Mouse (Mus musculus): ENCODE results near the gene Mettl16.

Mettl16 gene

DNA sequence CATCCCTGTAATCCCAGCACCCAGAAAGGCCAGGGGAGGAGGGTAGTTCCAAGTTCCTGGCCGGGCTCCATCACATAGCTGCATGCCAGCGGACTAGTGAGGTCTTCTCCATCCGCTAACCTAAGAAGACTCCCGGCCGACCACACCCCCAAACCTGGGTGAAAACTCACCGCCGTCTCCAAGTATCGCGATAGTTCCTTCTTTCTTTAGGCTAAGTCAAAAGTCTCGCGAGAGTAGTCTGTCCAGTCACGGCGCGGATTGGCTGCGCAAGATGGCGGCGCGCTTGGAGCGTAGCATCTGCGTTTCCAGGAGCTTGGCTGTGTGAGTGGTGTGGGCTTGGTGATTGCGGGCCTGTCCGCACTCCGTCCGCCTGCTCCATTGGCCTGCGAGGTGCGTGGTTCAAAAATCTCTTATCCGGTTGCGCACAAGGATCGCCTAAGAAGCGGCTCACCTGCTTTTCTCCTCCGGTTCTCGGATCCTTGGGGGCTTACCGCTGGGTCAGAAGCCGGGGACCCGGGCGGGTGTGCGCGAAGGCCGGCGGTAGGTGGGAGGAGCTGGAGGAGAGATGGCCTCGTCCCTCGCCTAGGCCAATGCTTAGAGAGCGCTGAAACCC lies at the start of gene Mettl16:
Gene Mettl16, plus strand, starts transcription at position 236 of the 613 bp plus-strand sequence.
- DNase-seq, result peak; percentile 91 to 96

- DNase-seq, result no peak
Measured at GRCm38 (mm10) chr11:74721141-74721540, 49.5 kb upstream of the Mettl16 start.

DNA sequence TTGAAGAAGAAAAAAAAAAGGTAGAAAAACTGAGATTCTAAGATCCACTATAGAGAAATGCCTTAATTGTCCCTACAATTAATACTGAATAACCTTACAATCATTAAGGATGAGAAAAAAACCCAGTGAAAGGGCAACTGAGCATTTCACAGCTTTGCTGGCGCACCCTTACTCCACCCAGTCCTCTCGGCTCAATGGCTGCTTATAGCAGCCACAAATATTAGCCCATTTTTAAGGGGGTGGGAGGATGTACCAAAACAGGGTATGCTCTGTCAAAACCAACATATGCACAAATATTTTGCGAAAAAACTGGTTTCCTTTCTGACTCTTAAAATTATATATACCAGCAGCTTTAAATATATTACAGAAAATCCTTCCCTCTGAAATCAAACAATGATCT lies 48.7 kb upstream of the Mettl16 start:
- no peak for DNase-seq

- DNase-seq, result peak; percentile 77 to 79
Measured at GRCm38 (mm10) chr11:74723357-74724234, 47.0 kb upstream of the Mettl16 start.

- DNase-seq, result peak; percentile 94 to 97
Measured at GRCm38 (mm10) chr11:74724235-74724791, 46.3 kb upstream of the Mettl16 start, which contains the start of gene Pafah1b1. Gene Pafah1b1, minus strand, starts transcription at chr11:74724670.

DNA sequence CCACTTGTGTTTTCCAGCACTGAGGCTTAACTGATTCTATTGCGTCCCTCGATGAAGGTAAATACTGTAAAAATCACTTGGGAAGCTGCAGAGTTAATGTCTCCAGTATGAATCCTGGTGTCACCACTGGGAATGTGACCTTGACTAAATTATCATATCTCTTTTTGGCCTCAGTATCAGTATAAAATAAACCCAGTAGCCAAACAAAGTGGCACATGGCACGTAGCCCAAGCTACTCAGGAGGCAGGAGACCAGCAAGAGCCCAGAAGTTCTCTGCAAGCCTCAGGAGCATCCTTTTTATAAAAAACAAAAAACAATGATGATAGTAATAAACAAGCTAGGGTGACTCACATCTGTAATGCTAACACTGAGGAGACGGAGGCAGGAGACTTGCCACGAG lies 45.4 kb upstream of the Mettl16 start:
- DNase-seq, result peak; percentile 24 to 32

GRCm38 (mm10) chr11:74734917-74735316 lies 35.7 kb upstream of the Mettl16 start:
- DNase-seq, result no peak

- no peak for DNase-seq
Measured at GRCm38 (mm10) chr11:74737861-74738260, 32.8 kb upstream of the Mettl16 start.

- no peak for DNase-seq
Measured at GRCm38 (mm10) chr11:74748022-74748421, 22.6 kb upstream of the Mettl16 start.

- DNase-seq, result no peak
Measured at GRCm38 (mm10) chr11:74749241-74749640, 21.4 kb upstream of the Mettl16 start.

DNA sequence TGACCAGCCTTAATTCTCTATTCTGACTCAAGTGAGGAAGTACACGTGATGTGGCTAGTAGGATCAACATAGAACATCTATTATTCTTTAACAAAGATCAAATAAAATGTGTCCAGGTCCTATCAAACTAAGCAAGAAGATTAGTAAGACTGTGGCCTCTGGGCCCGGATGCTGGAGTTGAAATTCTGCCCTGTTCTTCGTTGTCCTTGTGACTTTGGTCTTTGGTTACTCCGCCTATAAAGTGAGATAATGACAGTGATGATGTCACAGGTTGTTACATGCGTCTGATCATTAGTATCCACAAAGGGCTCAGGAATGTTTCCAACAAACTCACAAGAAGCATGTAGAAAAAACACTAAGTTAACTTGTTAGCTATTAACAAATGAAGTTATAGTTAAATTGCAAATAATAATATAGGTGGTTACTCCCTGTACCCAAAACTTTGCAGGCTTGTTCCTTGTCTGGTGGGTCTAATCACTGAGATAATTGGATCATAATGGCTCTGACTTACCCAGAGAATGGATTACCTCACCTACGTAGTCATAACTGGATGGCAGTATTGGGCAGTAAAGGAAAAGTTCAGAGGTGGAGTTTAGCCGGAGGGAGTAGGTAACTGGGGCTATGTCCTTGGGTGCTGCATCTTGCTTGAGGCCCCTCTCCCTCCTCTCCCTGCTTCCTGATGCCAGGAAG lies 19.8 kb upstream of the Mettl16 start:
- DNase-seq, result no peak

DNA sequence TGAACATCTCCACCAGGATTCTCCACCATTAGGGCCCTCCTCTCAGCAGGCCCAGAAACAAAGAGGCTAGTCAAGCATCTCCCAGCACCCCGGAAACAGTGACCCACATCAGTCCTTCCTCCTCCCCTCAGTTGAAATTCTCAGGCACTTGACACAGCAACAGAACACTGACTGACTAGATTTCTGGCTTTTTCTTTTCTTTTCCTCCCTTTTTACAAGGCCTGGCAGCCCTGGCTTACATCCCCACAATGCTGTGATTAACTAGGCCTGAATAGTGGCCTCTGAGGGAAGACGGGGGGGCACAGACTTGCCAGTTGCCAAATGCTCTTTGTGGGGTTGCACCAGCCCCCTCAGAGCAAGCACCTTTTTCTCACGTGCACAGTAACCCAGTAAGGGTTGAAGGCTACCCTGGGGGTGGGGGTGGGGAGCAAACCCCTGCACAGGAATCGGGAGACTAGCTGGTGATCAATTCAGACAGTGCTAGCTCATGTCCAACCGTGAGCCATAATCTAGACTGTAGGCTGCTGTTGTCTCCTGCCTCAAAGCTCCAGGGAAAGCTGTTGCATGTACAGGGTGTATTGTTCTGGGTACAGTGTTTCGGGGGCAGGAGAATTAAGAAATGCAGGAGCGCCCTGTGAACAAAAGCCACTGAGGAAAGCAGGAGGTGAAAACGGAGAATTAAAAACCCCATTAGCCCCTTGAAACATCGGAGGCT lies 19.1 kb upstream of the Mettl16 start:
- no peak for DNase-seq

- DNase-seq, result no peak
Measured at GRCm38 (mm10) chr11:74756631-74757030, 14.0 kb upstream of the Mettl16 start.

GRCm38 (mm10) chr11:74761011-74761705 lies 9.5 kb upstream of the Mettl16 start:
- DNase-seq, result no peak

- no peak for DNase-seq
Measured at GRCm38 (mm10) chr11:74763960-74764625, 6.5 kb upstream of the Mettl16 start.

GRCm38 (mm10) chr11:74767469-74767868 lies 3.2 kb upstream of the Mettl16 start:
- DNase-seq, result no peak

GRCm38 (mm10) chr11:74768045-74768444 lies 2.6 kb upstream of the Mettl16 start:
- peak; percentile 16 for DNase-seq

- DNase-seq, result no peak
Measured at GRCm38 (mm10) chr11:74770037-74770436, 593 bp upstream of the Mettl16 start.

- DNase-seq, result peak in 1 of 2 experiments; percentile 16
Measured at GRCm38 (mm10) chr11:74771234-74771633, 604 bp downstream of the Mettl16 start.

DNA sequence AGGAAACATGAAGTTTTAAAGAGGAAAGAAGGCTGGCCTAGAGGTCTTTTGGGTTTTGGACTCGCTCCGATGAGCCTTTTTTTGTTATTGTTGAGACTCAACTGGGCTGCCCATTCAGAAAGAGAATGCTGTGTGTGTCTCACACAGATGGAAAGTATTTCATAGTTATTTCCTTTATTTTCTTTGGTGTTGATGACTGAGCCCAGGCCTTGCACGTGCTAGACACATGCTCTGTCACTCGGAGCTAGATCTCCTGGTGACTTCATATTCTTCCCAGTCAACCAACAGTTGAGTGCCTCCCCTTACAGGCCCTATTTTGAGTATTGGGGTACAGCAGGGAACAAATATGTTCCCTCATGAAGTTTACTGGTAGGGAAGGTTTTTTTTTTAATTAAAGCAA lies 1.0 kb downstream of the Mettl16 start:
- DNase-seq, result no peak

GRCm38 (mm10) chr11:74772386-74772785 lies 1.8 kb downstream of the Mettl16 start:
- DNase-seq, result no peak

Measured in cerebellum, postnatal 36 days (tissue).